Mouse (Mus musculus) liver, embryonic 14.5 days (tissue): ENCODE measurements around the gene Mcfd2. TPM values are rescaled to one million over a fixed set of nuclear protein-coding genes. Genes with fewer than 3 reads are reported as not detected.
A peak's percentile ranks its signal among the peaks of the same experiment; 100 is the strongest.

Experiments used
- ATAC-seq: fragments of 200-750 bp; cut with Nextera tagmentation; 2 replicates; pipeline ENCODE4 v1.8.0; 2017; ENCODE audit warnings: moderate number of reproducible peaks, mild to moderate bottlenecking, moderate library complexity; ENCODE audit not compliant: insufficient read depth
- DNase-seq, 3 experiments: peaks; one replicate each; pipeline ENCODE4 v3.0.0-alpha.2; 2012 to 2013; ENCODE audit warnings: low read depth in 3 of 3, low spot score in 3 of 3
- H3K27ac ChIP-seq: fragments of 300-500 bp; sonication (generic); 2 replicates; pipeline ENCODE4 v1.5.1; 2014; ENCODE audit warnings: moderate library complexity, mild to moderate bottlenecking, control low read depth, inconsistent platforms
- H3K27me3 ChIP-seq: fragments of 300-500 bp; sonication (generic); 2 replicates; pipeline ENCODE4 v1.6.1; 2014; ENCODE audit warnings: mild to moderate bottlenecking, low read length, moderate library complexity; ENCODE audit not compliant: control insufficient read depth, insufficient read depth
- H3K36me3 ChIP-seq: fragments of 300-500 bp; sonication (generic); replicated peaks from 2 replicates; pipeline ENCODE4 v1.6.1; 2014; ENCODE audit warnings: low read depth; ENCODE audit not compliant: control insufficient read depth, insufficient read depth
- H3K4me1 ChIP-seq, 2 experiments: fragments of 200-500 bp in 1 of 2; fragments of 300-500 bp in 1 of 2; sonication (generic) in 1 of 2; replicated peaks; 2 replicates each; pipeline ENCODE4 v1.6.1; 2012 to 2014; ENCODE audit warnings: antibody characterized with exemption in 1 of 2, inconsistent platforms in 1 of 2, low read length in 1 of 2; ENCODE audit not compliant: control insufficient read depth in 2 of 2, insufficient read depth in 2 of 2
- H3K4me2 ChIP-seq: fragments of 300-500 bp; sonication (generic); 2 replicates; pipeline ENCODE4 v1.6.1; 2014; ENCODE audit warnings: low read depth, mild to moderate bottlenecking, control low read depth, moderate library complexity
- H3K4me3 ChIP-seq, 2 experiments: fragments of 200-500 bp in 1 of 2; fragments of 300-500 bp in 1 of 2; sonication (generic) in 1 of 2; 2 replicates each; pipeline ENCODE4 v1.5.1; 2012 to 2014; ENCODE audit warnings: low read depth in 2 of 2, low read length in 2 of 2, mild to moderate bottlenecking in 2 of 2, control low read depth in 1 of 2, inconsistent platforms in 1 of 2, moderate library complexity in 1 of 2; ENCODE audit not compliant: insufficient read depth in 1 of 2
- H3K9ac ChIP-seq: fragments of 300-500 bp; sonication (generic); replicated peaks from 2 replicates; pipeline ENCODE4 v1.6.1; 2014; ENCODE audit warnings: mild to moderate bottlenecking, control low read depth, moderate library complexity
- H3K9me3 ChIP-seq: fragments of 300-500 bp; sonication (generic); 2 replicates; pipeline ENCODE4 v1.6.1; 2016; ENCODE audit warnings: low read length, mixed read lengths; ENCODE audit not compliant: control insufficient read depth
- CTCF ChIP-seq: IDR thresholded peaks from 2 replicates; pipeline ENCODE4 v1.5.1; 2016; ENCODE audit warnings: antibody characterized with exemption, low read depth, control low read depth
- EP300 ChIP-seq: IDR thresholded peaks from 2 replicates; pipeline ENCODE4 v1.6.1; 2016; ENCODE audit warnings: antibody characterized with exemption, low read depth
- WGBS: fragments of 180-500 bp; shearing (Covaris S2); extraction: QIAGEN DNeasy Blood & Tissue Kit; methylation state at CpG from one replicate; pipeline ENCODE4 v1.1.7; 2014; ENCODE audit not compliant: insufficient replicate concordance; 5-methylcytosine and 5-hydroxymethylcytosine counted together
- polyA plus RNA-seq, 2 experiments: library from polyadenylated mRNA; depleted of rRNA in 1 of 2; stranded (reverse) in 1 of 2; unstranded in 1 of 2; fragments of >200 nt; fragmentation: Nextera tagmentation in 1 of 2; extraction: Ambion mirVana in 1 of 2; gene quantifications; 2 replicates each; pipeline versions ENCODE4 v1.2.1 to v1.2.3; 2012 to 2014

The Mcfd2 gene
- polyA plus RNA-seq (2012; rRNA removed) (29.6 and 32.2 TPM in 2 replicates), polyA plus RNA-seq (2014; fragmentation: Nextera tagmentation; extraction: Ambion mirVana) (54.9 and 55.1 TPM in 2 replicates)

GRCm38 (mm10) chr17:87265792-87266186, at the start of gene Mcfd2:
TSS of gene Mcfd2 (minus strand) at chr17:87265935.
- TF ChIP-seq CTCF (peak; percentile 53), EP300 (no peak)
- Histone ChIP-seq H3K4me3 (peak within 1 kb of the TSS; percentile 60 to 76), H3K4me2 (peak within 1 kb of the TSS; percentile 77), H3K27me3 (no peaks in the 10 kb centered on the region), H3K36me3 (no peaks in the 10 kb centered on the region), H3K9me3 (no peaks in the 10 kb centered on the region), H3K4me1 (peaks cover 0 to 21% of the 10 kb centered on the region in 2 experiments; a peak in 3 of 4 replicates), H3K27ac (no peak within 1 kb of the TSS), H3K9ac (peak within 1 kb of the TSS; percentile 73)
- ATAC-seq (peak; percentile 94), DNase-seq (peak; percentile 78 to 83 (median 79))
- 1% methylated on average over 40 of the region's 41 CpGs for WGBS

- Histone ChIP-seq H3K4me1 (peaks cover 0 to 16% of the 10 kb centered on the region in 2 experiments; a peak in 2 of 4 replicates), H3K27me3 (no peaks in the 10 kb centered on the region), H3K36me3 (no peaks in the 10 kb centered on the region; the same call in 1 of the 2 replicates), H3K27ac (no peak overlapping the region), H3K9ac (no peak overlapping the region), H3K4me2 (no peak overlapping the region), H3K9me3 (no peaks in the 10 kb centered on the region), H3K4me3 (no peak overlapping the region)
- peak; percentile 50 to 54 (median 50) for DNase-seq
- peak; percentile 50 for ATAC-seq
- TF ChIP-seq CTCF (peak; percentile 85), EP300 (no peak)
- WGBS, result 6% methylated on average over 9 of the region's 9 CpGs
Observed at GRCm38 (mm10) chr17:87315021-87315531, 49.3 kb upstream of the Mcfd2 start.

GRCm38 (mm10) chr17:87314530-87314946, 48.8 kb upstream of the Mcfd2 start:
- TF ChIP-seq EP300, result no peak
- TF ChIP-seq CTCF, result no peak
- WGBS, result 67% methylated on average over 5 of the region's 5 CpGs
- Histone ChIP-seq H3K4me3 (no peak overlapping the region), H3K9ac (no peak overlapping the region), H3K4me2 (no peak overlapping the region), H3K4me1 (peaks cover 0 to 16% of the 10 kb centered on the region in 2 experiments; a peak in 2 of 4 replicates), H3K9me3 (no peaks in the 10 kb centered on the region), H3K27me3 (no peaks in the 10 kb centered on the region), H3K27ac (no peak overlapping the region), H3K36me3 (no peaks in the 10 kb centered on the region; the same call in 1 of the 2 replicates)
- ATAC-seq (peak; percentile 53), DNase-seq (no peak)

- DNase-seq, result no peak
- no peak overlapping the region for H3K4me2 ChIP-seq
- peaks cover 0 to 16% of the 10 kb centered on the region in 2 experiments; a peak in 2 of 4 replicates for H3K4me1 ChIP-seq
- 80% methylated on average over 8 of the region's 8 CpGs for WGBS
- no peak overlapping the region for H3K27ac ChIP-seq
- H3K9me3 ChIP-seq, result no peaks in the 10 kb centered on the region
- no peaks in the 10 kb centered on the region; the same call in 1 of the 2 replicates for H3K36me3 ChIP-seq
- no peaks in the 10 kb centered on the region for H3K27me3 ChIP-seq
- no peak for ATAC-seq
- H3K9ac ChIP-seq, result no peak overlapping the region
- no peak for TF ChIP-seq CTCF
- no peak for TF ChIP-seq EP300
- H3K4me3 ChIP-seq, result no peak overlapping the region
Observed at GRCm38 (mm10) chr17:87314121-87314520, 48.4 kb upstream of the Mcfd2 start.
